Mouse (Mus musculus): ENCODE results near the gene Cerkl. TPM values are rescaled to one million over a fixed set of nuclear protein-coding genes. Genes with fewer than 3 reads are reported as not detected.

The Cerkl gene
- polyA plus RNA-seq, 1 experiment from 2014 or later, result 1.1 TPM

DNA sequence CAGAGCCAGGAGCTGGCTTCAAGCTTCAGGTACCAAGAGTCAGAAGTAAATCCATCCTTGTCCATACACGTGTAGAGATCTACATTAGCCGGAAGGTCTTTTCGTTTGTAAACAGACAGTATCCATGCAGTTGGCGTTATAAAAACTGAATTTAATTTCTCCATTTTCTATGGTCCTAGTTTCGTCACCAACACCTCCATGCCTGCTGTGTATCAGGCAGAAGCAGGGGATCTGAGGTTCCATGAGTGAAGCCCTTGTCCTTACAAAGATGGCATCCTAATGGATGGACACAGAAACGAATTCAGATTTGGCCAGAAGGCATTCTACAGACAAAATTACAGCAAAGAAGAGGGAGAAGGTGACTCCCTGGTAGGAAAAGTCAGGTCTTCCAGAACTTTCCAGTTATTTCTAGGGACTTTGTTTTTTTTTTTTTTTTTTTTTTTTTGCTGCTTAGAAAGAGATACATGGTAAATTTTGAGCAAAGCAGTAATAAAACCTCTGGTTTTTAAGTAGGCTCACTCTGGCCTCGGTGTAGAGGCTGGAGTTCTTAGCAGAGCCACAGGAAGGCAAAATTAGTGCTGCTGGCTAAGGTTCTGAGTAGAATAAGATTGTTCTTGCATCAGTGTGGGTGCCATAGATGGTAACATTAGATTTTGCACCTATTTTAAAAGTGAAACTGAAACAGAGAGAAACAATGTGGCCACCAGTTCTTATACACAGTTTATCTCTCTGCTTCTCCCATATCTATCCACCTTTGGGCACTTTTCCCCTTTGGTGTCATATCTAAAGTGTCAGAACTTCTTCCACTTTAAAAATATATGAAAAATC is 85.0 kb downstream of the Cerkl start:
- Histone ChIP-seq H3K9me3 (no peaks in the 10 kb centered on the region), H3K27ac (no peak overlapping the region), H3K27me3 (no peaks in the 10 kb centered on the region), H3K36me3 (no peaks in the 10 kb centered on the region), H3K4me2 (no peak overlapping the region), H3K9ac (replicated peaks) (no peak overlapping the region), H3K4me3 (replicated peaks) (no peak overlapping the region), H3K4me1 (replicated peaks) (no peaks in the 10 kb centered on the region)
- 86% methylated on average over 7 of the region's 7 CpGs for WGBS
- ATAC-seq (ENCODE audit: insufficient number of reproducible peaks, insufficient read depth, low FRiP score, low TSS enrichment, low read depth), result no peak

DNA sequence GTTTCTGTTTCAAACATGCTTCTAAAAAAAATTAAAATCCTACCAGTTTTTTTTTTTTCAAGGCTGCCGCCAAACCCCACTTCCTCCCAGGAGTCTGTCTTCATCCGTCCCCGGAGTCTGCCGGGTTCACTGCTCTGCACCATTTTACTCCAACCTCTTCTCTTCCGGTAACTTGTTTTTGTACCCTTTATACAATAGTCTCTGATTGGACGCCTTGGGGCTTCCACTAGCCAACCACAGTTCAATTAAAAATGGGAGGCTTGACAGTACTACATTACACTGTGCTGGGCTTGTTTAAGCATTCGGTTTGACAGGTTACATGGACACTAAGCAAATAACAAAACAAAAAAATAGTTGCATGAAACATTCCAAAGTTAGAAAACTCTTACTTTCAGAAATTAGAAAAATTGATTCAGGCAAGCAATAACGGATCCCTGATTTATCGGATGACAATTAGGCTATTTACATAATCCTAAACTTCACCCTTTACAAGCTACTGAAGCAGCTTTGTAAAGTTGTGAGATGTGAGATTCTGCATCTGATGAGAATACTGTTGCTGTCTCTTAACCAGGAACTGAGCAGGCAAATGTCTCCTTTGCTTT is 85.8 kb downstream of the Cerkl start:
- no peak overlapping the region for H3K27ac ChIP-seq
- no peak for ATAC-seq (ENCODE audit: insufficient number of reproducible peaks, insufficient read depth, low FRiP score, low TSS enrichment, low read depth)
- no peaks in the 10 kb centered on the region for H3K27me3 ChIP-seq
- no peaks in the 10 kb centered on the region for H3K36me3 ChIP-seq
- no peak overlapping the region for H3K4me3 ChIP-seq (replicated peaks)
- no peak overlapping the region for H3K4me2 ChIP-seq
- WGBS, result 81% methylated on average over 9 of the region's 9 CpGs
- H3K9ac ChIP-seq (replicated peaks), result no peak overlapping the region
- no peaks in the 10 kb centered on the region for H3K9me3 ChIP-seq
- H3K4me1 ChIP-seq (replicated peaks), result no peaks in the 10 kb centered on the region

DNA sequence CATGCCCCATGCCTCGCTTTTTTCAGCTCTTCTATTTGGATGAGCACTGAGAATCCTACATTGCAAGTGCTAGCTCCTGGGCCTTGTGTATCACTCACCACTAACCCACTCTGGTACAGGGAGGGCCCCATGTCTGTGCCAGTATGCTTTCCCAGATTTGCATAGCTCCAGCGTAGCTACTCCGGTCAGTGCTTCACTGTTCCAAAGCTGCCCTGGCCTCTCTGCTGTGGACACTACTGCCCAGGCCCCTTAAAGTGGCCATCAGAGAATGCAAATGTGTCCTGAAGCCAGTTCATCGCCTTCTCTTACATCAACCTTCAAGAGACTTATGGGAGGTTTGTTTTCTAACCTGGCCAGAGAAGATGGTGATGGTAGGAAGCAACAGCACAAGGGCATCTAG is 86.7 kb downstream of the Cerkl start:
- no peaks in the 10 kb centered on the region for H3K4me1 ChIP-seq (replicated peaks)
- H3K36me3 ChIP-seq, result no peaks in the 10 kb centered on the region
- H3K9ac ChIP-seq (replicated peaks), result no peak overlapping the region
- no peak for ATAC-seq (ENCODE audit: insufficient number of reproducible peaks, insufficient read depth, low FRiP score, low TSS enrichment, low read depth)
- H3K27ac ChIP-seq, result no peak overlapping the region
- WGBS, result 90% methylated on average over 4 of the region's 4 CpGs
- no peak overlapping the region for H3K4me2 ChIP-seq
- H3K4me3 ChIP-seq (replicated peaks), result no peak overlapping the region
- no peaks in the 10 kb centered on the region for H3K9me3 ChIP-seq
- no peaks in the 10 kb centered on the region for H3K27me3 ChIP-seq

DNA sequence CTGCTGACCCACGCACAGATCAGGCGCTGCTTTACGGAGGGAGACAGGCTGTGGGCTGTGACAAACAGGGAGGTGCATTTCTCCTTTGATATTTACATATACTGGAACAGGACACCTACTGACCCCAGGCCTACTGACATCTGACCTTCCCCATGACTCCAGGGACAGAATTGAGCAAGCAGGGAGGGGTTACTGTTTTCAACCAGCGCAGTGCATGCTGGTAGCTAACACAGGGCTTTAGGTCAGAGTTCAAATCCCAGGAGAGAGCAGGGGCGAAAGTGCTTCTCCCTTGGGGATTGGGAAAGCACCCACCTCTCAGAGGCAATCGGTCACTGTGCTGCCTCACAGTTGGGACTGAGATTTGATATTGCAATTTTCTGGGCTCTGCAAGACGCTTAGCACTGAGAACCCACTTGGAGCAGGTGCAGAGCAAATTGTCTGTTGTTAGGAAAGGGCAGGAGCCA is 87.5 kb downstream of the Cerkl start:
- no peak overlapping the region for H3K27ac ChIP-seq
- no peak overlapping the region for H3K4me2 ChIP-seq
- no peaks in the 10 kb centered on the region for H3K9me3 ChIP-seq
- H3K27me3 ChIP-seq, result no peaks in the 10 kb centered on the region
- no peaks in the 10 kb centered on the region for H3K4me1 ChIP-seq (replicated peaks)
- no peak for ATAC-seq (ENCODE audit: insufficient number of reproducible peaks, insufficient read depth, low FRiP score, low TSS enrichment, low read depth)
- no peak overlapping the region for H3K4me3 ChIP-seq (replicated peaks)
- no peaks in the 10 kb centered on the region for H3K36me3 ChIP-seq
- no peak overlapping the region for H3K9ac ChIP-seq (replicated peaks)
- 65% methylated on average over 7 of the region's 7 CpGs for whole genome bisulfite sequencing

DNA sequence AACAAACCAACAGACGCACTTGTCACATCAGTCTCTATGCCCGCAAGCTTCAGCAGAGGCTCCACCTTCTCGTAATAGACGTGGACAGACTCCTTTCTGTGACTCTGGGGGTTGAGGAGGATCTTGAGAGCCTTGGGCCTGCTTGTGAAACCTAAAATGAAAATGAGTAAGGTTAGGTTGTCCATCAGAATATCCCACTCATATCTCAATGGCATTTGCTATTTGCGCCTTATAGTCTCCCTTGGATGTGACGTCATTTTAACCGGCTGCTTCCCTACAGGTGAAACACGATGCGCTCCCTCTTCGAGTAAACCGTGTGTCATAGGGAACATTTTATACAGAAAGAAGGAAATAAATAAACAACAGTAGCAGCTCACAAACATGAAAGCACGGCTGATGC is 87.9 kb downstream of the Cerkl start:
- no peak overlapping the region for H3K27ac ChIP-seq
- 85% methylated on average over 12 of the region's 12 CpGs for WGBS
- no peak overlapping the region for H3K9ac ChIP-seq (replicated peaks)
- H3K4me2 ChIP-seq, result no peak overlapping the region
- no peak overlapping the region for H3K4me3 ChIP-seq (replicated peaks)
- no peaks in the 10 kb centered on the region for H3K36me3 ChIP-seq
- H3K9me3 ChIP-seq, result no peaks in the 10 kb centered on the region
- H3K4me1 ChIP-seq (replicated peaks), result no peaks in the 10 kb centered on the region
- ATAC-seq (ENCODE audit: insufficient number of reproducible peaks, insufficient read depth, low FRiP score, low TSS enrichment, low read depth), result no peak
- H3K27me3 ChIP-seq, result no peaks in the 10 kb centered on the region

DNA sequence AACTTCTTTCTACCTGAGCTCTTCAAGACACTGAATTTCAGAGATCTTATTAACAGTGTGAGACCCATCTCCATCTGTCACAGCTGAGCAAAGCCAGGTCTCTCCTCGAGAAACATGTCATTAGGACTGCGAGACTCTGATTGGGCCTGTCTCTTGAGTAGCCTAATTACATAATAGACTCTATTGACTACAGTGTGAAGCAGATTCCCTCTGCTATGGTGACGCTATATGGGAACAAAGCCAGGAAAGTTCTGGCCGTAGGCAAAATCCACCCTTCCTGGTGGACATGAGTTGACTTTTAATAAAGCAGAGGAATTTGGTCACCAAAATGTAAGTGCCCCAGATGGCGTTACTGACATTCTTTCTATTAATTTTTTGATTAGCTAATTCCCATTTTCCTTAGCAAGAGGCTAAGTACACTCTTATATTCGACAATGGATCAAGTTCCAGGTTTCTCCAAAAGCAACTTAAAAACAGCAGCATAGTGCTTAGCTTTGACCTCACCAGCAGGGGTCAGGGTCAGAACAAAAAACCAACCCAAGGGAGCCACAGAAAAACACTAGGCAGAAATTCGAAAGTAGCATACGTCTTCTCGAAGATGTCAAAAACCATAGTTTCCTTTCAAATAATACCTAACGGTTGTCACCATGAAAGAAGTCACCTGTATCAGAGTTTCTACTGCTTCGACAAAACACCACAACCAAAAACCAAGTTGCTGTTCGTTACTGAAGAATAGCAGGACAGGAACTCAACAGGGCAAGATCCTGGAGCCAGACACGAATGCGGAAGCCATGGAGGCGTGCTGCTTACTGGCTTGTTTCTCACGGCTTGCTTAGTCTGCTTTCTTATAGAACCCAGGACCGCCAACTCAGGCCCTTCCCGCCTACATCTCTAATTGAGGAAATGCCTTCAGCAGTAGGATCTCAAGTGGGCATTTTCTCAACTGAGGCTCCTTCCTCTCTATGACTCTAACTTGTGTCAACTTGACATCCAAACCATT is 88.8 kb downstream of the Cerkl start:
- 73% methylated on average over 18 of the region's 18 CpGs for WGBS
- Histone ChIP-seq H3K4me2 (no peak overlapping the region), H3K9ac (replicated peaks) (no peak overlapping the region), H3K4me3 (replicated peaks) (no peak overlapping the region), H3K36me3 (no peaks in the 10 kb centered on the region), H3K4me1 (replicated peaks) (no peaks in the 10 kb centered on the region), H3K27ac (no peak overlapping the region), H3K9me3 (no peaks in the 10 kb centered on the region), H3K27me3 (no peaks in the 10 kb centered on the region)
- ATAC-seq (ENCODE audit: insufficient number of reproducible peaks, insufficient read depth, low FRiP score, low TSS enrichment, low read depth), result no peak

DNA sequence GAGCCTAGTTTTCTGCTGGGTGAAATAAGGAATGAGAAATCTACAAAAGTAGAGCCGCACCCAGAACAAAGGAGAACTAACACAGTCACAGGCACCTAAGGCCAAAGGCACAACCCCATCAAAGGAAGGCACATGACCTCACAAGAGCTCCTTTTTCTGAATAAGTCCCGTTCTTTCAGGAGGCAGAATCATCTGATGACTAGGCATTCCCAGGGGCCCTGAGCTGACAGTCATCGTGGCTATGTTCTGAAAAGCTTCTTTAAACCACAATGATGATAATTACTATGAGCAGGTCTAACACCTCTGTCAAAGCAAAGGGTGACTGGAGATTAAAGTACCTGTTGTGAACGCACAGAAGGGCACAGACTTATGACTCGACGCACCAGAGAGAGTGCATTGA is 92.7 kb downstream of the Cerkl start:
- no peak overlapping the region for H3K27ac ChIP-seq
- no peaks in the 10 kb centered on the region for H3K9me3 ChIP-seq
- no peak for ATAC-seq (ENCODE audit: insufficient number of reproducible peaks, insufficient read depth, low FRiP score, low TSS enrichment, low read depth)
- WGBS, result 76% methylated on average over 6 of the region's 6 CpGs
- no peaks in the 10 kb centered on the region for H3K4me1 ChIP-seq (replicated peaks)
- no peak overlapping the region for H3K4me3 ChIP-seq (replicated peaks)
- no peaks in the 10 kb centered on the region for H3K36me3 ChIP-seq
- H3K4me2 ChIP-seq, result no peak overlapping the region
- H3K27me3 ChIP-seq, result no peaks in the 10 kb centered on the region
- no peak overlapping the region for H3K9ac ChIP-seq (replicated peaks)

DNA sequence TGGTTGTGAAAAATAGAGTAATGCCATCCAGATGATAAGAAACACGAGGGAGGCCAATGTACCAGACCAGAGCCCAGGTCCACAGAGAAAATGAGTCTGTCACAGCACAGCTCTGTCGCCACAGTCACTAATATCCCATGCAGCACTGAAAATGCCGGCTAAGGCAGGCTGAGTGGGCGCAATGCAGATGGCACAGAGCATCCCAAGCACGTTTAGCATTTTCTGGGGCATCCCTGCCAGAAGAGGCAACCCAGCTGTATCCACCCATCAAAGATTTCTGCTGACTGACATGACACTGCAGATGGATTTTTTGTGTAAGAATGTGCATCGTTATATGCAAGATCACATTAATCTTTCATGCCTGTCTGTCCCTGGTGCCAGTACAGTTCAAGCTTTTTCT is 94.6 kb downstream of the Cerkl start:
- Histone ChIP-seq H3K4me1 (replicated peaks) (no peaks in the 10 kb centered on the region), H3K4me2 (no peak overlapping the region), H3K27me3 (no peaks in the 10 kb centered on the region), H3K9ac (replicated peaks) (no peak overlapping the region), H3K4me3 (replicated peaks) (no peak overlapping the region), H3K27ac (no peak overlapping the region), H3K36me3 (no peaks in the 10 kb centered on the region), H3K9me3 (no peaks in the 10 kb centered on the region)
- 73% methylated on average over 6 of the region's 6 CpGs for WGBS
- no peak for ATAC-seq (ENCODE audit: insufficient number of reproducible peaks, insufficient read depth, low FRiP score, low TSS enrichment, low read depth)

DNA sequence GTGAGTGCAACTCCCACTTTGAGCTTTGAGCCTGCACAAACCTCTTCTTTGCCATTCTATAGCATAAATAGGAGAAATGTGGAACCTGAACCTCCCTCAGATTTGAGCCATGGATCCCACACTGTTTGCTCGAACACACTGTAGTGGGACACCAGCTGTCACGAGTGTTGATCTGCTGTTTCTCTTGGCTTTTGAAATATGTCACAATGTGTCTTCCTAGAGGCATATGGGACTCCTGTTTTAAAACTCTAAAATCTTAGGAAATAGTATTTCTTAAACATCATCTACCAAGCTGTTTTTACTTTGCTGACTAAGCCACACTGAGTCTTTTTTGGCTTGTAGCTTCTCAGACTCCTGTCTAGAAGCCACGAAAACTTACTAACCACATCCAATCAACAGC is 98.8 kb downstream of the Cerkl start:
- no peaks in the 10 kb centered on the region for H3K9me3 ChIP-seq
- no peak overlapping the region for H3K9ac ChIP-seq (replicated peaks)
- H3K27me3 ChIP-seq, result no peaks in the 10 kb centered on the region
- no peaks in the 10 kb centered on the region for H3K36me3 ChIP-seq
- 88% methylated on average over 3 of the region's 3 CpGs for WGBS
- no peak overlapping the region for H3K27ac ChIP-seq
- no peak for ATAC-seq (ENCODE audit: insufficient number of reproducible peaks, insufficient read depth, low FRiP score, low TSS enrichment, low read depth)
- H3K4me1 ChIP-seq (replicated peaks), result no peaks in the 10 kb centered on the region
- no peak overlapping the region for H3K4me2 ChIP-seq
- H3K4me3 ChIP-seq (replicated peaks), result no peak overlapping the region

DNA sequence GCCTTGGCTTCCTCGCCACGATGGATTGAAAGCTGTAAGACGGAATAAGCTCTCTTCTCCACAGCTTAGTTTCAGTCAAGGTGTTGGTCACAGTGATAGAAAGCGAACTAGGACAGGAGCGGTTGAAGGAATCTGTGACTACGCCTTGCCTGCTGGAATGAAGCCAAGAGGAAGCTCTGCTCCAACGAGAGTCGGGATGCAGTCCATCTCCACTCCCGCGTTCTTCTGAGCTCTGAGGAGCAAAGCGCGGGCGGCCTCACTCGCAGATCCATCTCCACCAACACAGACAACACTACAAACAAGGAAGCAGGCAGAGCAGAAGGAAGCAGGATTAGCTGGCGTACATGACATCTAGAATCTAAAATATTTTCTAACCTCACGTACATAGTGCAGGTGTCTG is 101.8 kb downstream of the Cerkl start:
- Histone ChIP-seq H3K9me3 (no peaks in the 10 kb centered on the region), H3K4me2 (no peak overlapping the region), H3K27ac (no peak overlapping the region), H3K36me3 (no peaks in the 10 kb centered on the region), H3K4me1 (replicated peaks) (no peaks in the 10 kb centered on the region), H3K27me3 (no peaks in the 10 kb centered on the region), H3K9ac (replicated peaks) (no peak overlapping the region), H3K4me3 (replicated peaks) (no peak overlapping the region)
- no peak for ATAC-seq (ENCODE audit: insufficient number of reproducible peaks, insufficient read depth, low FRiP score, low TSS enrichment, low read depth)
- 94% methylated on average over 16 of the region's 16 CpGs for WGBS
